Mouse (Mus musculus): Measurements from ENCODE around the gene Gm6358.
"Not testable (repeated sequence)": the region's sequence is repeated elsewhere in the genome, so short reads cannot be mapped to it uniquely, and the experiment has no call there.

The Gm6358 gene

GRCm38 (mm10) chr16:89140551-89140950 lies at the start of gene Gm6358:
Gene Gm6358, plus strand, starts transcription at chr16:89140851.
- no peak for DNase-seq (ENCODE audit: low spot score)

GRCm38 (mm10) chr16:89150786-89151185 lies 10.1 kb downstream of the Gm6358 start, which contains the start of gene Gm10061:
Gene Gm10061, plus strand, starts transcription at chr16:89151086.
- DNase-seq (ENCODE audit: low spot score): no peak

- DNase-seq (ENCODE audit: low spot score): no peak
Measured at GRCm38 (mm10) chr16:89157652-89158051, 17.0 kb downstream of the Gm6358 start, which contains the start of gene Gm9789. Gene Gm9789, plus strand, starts transcription at chr16:89157952.

- DNase-seq (ENCODE audit: low spot score): not testable (repeated sequence)
Measured at GRCm38 (mm10) chr16:89169190-89169589, 28.5 kb downstream of the Gm6358 start, which contains the start of gene Gm7735. Gene Gm7735, plus strand, starts transcription at chr16:89169490.

- no peak for DNase-seq (ENCODE audit: low spot score)
Measured at GRCm38 (mm10) chr16:89174435-89174834, 33.8 kb downstream of the Gm6358 start, which contains the start of gene 1110057P08Rik. Gene 1110057P08Rik, plus strand, starts transcription at chr16:89174735.

- no peak for DNase-seq (ENCODE audit: low spot score)
Measured at GRCm38 (mm10) chr16:89188621-89189020, 48.0 kb downstream of the Gm6358 start.

All from embryo, embryonic 10.5 days (tissue).